Mouse (Mus musculus): ENCODE results near the gene Defb11.
"Not testable (repeated sequence)": the region's sequence is repeated elsewhere in the genome, so short reads cannot be mapped to it uniquely, and the experiment has no call there.

The Defb11 gene

DNA sequence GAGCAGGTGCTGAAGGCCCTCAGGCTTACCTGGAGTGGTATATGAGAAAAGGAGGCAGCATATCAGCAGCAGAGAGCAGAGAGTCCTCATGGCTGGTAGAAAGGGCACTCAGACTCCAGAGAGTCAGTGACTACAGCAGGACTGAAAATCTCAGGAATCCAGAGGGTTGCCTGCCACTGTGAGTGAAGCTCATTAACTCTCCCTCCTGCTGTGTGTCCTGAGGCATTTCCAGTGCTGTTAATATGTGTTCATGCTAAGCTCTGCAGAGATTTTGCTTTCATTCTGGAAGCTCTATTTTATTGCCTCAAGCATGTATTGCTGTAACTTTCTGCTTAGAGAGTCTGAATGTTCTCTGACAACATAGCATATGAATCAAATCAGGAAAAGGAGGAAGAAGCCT, at the start of gene Defb11:
Defb11 (minus strand) TSS at position 123 of the 400 bp plus-strand sequence.
- not testable (repeated sequence) for DNase-seq (ENCODE audit: low spot score)

DNA sequence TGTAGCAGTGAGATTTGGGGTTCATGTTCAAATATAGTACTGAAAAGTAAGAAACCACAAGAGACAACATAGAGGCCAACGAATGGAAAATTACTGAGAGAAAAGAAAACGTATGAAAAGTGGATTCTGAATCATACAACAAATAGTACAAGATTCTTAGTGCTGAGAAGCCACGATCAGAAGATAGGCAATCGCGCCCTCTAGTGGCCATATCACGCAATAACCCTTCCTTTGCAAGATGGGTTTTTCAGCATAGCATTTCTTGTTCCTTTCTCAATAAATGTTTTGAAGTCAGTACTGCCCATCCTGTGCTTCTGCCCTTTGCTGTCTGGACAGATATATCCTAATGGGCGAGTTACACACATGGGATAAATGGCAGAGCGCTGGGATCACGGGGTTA, 49.1 kb upstream of the Defb11 start:
- DNase-seq (ENCODE audit: low spot score), result peak; percentile 13

DNA sequence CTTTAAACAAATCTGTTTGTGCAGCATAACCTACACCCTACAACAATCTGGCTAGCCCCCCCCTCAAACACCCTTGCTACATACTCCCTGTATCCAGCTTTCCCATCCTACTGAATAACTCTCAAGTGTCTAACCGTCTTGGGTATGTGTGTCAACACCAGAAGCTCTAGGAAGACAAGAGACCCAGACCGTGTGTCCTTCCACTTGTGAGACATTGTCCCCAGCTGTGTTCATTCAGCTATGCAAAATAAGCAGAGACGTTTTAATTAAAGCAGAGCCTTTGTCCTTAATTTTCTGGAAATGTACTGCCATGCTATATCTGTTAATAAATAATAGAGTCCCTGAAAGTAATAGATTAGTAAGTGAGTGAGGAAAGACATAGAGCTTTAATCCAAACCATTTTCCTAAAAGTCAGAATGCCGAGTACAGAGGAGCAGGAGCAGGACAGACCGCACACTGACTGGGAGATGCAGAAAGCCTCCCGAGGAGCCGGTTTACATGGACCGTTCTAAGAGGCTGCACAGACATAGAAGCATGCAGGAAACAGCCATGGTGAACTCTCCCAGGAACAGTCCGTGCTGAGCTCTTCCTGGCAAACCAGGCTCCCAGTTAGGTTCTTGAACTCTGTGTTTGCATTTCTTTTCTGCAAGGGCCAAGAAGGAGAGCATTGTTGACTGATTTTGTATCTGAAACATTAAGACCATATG, 41.3 kb upstream of the Defb11 start:
- DNase-seq (ENCODE audit: low spot score), result no peak

DNA sequence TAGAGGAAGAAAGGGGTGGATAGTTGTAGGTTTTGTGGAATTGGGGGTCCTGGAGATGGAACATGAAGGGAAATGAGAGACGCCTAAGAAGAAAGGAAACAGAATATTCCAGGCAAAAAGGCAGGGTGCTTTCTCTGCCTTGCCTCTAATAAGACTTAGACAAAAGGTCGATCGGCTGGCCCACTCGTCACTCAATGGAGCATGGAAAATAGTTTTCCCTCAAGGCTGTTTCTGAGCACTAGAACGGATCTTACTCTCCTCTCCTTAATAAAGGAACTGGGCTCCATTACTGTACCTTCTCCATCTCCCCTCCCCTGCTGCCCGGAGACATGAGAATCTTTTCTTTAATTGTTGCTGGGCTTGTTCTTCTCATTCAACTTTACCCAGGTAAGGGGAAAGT, 40.2 kb upstream of the Defb11 start, which contains the start of gene Defb13:
Defb13 (plus strand) TSS at position 301 of the 400 bp plus-strand sequence.
- DNase-seq (ENCODE audit: low spot score), result no peak

DNA sequence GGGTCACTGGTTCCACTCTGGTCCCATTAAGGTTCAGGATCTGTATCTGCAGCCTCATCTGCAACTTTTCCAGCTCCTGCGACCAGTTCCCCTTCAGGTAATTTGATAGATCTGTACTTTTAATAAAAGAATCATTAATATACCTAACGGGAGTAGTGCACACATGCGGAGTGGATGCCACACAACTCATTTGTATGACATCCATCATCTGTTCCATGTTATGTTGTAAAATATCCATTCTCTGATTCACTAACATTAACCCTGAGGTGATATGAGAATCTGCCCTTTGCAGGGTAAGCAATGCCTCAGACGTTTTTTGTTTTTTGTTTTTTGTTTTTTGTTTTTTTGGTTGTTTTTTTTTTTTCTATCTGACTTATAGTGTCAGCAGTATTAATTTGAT, 31.8 kb upstream of the Defb11 start, which contains the start of gene Defb35:
Defb35 (plus strand) TSS at position 301 of the 400 bp plus-strand sequence.
- DNase-seq (ENCODE audit: low spot score), result not testable (repeated sequence)

DNA sequence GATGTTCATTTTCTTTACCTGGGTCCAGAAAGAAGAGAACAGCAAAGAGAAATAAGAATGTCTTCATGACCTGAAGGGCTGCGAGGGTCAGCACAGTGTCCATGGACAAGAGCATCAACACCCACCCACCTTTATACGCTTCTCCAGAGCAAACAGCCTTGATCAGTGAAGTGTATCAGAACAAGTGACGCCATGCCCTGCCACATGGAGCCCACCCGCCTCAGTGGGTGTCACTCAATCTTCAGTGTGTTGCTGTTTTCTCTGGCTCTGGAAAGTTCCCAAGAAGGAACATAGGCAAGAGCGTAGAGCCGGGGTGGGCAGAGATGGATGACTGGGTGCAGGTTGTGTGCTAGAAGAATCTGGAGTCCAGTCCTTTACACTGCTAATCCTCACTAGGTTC, 26.4 kb upstream of the Defb11 start, which contains the start of gene Defb15:
Defb15 (minus strand) TSS at position 101 of the 400 bp plus-strand sequence.
- no peak for DNase-seq (ENCODE audit: low spot score)

DNA sequence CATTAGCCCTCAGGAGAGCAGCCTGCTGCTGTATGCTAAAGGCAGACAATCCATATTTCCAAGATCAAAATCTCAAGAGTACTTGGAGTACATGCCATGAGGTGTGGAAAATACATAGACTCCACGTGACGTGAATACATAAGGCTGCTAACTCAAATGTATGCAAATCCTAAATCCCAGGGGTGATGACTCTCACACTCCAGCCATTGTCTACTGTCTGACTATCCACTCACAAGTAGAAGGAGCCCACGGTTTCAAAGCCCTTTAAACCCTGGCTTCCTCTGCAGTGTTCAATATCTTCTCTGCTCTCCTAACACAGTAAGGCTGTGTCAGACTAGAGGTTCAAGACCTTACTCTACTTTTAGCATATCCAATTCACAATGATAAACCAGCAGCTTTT, 24.5 kb upstream of the Defb11 start:
- not testable (repeated sequence) for DNase-seq (ENCODE audit: low spot score)

DNA sequence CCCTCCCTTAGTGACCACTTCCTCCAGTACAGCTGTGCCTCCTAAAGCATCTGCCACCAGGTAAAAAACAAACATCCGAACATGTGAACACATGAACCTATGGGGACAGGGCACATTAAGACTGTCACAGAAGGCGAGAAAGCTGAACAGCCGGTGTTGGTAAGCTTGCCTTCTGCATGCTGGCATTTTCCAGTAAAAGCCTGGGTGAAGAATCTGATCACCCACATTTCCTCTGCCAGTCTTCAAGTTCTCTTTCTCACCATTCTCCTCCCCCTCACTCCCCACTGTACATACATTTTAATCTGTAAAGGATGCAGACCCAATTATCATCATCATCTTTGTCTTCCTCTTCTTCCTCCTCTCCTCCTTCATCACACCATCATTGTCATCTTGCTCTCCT, 9.4 kb upstream of the Defb11 start:
- DNase-seq (ENCODE audit: low spot score), result no peak

DNA sequence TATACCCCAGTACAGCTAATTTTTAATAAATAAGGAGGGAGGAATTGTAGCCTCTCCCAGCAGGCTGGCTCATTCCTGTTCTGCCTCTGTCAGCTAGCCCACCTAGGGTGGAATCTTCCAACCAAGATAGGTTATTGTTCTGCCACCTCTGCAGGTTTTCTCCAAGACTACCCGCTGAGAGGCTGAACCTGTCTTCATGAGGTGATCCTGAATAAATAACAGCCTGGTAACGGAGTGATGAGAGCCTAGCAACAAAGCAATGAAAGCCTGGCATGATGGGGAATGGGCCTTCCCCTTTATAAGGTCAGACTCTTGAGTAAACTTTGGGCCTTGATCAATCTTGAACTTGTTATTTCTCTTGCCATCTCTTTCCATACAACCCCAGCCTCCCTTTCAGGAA, 6.3 kb upstream of the Defb11 start:
- DNase-seq (ENCODE audit: low spot score), result no peak

DNA sequence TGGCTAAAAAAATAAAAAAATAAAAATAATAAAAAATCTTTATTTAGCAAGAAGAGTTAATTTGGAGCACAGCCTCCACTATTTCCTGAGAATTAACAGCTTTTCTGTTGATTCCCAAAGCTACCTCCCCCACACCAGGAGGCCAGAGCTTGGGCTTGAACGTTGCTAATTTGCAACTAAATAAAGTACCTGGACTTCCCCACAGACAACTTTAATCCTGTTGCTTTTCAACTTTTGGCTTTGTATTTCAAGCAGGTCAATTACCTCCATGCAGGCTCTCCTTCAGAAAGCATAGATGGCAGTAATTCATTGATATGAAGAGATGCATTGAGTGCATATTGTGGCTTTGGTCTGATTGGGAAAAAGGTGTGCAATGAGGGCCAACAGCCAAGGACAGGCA, 5.7 kb upstream of the Defb11 start:
- no peak for DNase-seq (ENCODE audit: low spot score)

DNA sequence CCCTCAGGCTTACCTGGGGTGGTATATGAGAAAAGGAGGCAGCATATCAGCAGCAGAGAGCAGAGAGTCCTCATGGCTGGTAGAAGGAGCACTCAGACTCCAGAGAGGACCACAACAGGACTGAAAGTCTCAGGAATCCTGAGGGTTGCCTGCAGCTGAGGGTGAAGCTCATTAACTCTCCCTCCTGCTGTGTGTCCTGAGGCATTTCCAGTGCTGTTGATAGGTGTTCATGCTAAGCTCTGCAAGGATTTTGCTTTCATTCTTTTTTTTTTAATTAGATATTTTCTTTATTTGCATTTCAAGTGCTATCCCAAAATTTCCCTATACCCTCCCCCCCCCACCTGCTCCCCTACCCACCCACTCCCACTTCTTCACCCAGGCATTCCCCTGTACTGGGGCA, 20.9 kb downstream of the Defb11 start, which contains the start of gene Defb9:
Defb9 (minus strand) TSS at position 101 of the 400 bp plus-strand sequence.
- not testable (repeated sequence) for DNase-seq (ENCODE audit: low spot score)

DNA sequence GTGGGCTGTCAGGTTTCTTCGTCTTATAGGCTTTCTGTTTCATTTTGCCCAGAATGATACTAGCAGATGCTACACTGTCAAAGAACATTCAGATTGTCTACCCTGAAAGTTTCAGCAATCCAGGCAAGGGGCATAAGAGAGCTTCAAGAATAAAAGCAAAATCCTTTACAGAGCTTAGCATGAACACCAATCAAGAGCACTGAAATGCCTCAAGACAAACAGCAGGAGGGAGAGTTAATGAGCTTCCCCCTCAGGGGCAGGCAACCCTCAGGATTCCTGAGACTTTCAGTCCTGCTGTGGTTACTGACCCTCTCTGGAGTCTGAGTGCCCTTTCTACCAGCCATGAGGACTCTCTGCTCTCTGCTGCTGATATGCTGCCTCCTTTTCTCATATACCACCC, 47.6 kb downstream of the Defb11 start, which contains the start of gene Defb10:
Defb10 (plus strand) TSS at position 316 of the 400 bp plus-strand sequence.
- not testable (repeated sequence) for DNase-seq (ENCODE audit: low spot score)

Data from testis, postnatal 14 days (tissue).